Mouse (Mus musculus): Measurements from ENCODE around the gene Mtcl1.

DNA sequence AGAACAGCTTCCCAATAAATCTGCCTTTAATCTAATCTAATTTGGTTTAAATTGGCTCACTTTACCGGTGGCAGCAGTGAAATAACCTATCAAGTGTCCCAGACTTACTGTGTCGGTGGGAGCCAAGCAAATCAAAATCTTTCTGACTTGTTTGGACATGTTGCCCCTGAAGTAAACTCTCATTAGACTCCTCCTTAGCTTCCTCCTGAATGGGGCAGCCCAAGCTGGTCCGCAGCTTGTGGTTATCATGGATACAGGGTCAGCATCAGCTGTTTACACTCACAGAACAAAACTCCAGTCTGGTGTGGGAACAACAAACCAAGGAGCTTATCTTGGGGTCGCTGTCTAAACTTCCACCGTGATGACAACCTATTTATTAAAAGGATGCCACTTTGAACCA is 22.2 kb upstream of the Mtcl1 start:
- TF ChIP-seq POLR2A (IDR thresholded peaks at IDR 0.05; ENCODE audit: borderline replicate concordance, low read depth, low read length) (no peak), CTCF (IDR thresholded peaks at IDR 0.05; ENCODE audit: low read depth, low read length) (no peak)
